Mouse (Mus musculus) cerebellum, postnatal 4 days (tissue): ENCODE measurements around the gene Olfr766-ps1.
A peak's percentile ranks its signal among the peaks of the same experiment; 100 is the strongest.
"Not testable (repeated sequence)": the region's sequence is repeated elsewhere in the genome, so short reads cannot be mapped to it uniquely, and the experiment has no call there.

Source experiments
- DNase-seq, 2 experiments: peaks; one replicate each; pipeline ENCODE4 v3.0.0; 2022; ENCODE audit warnings: low spot score in 2 of 2, mixed read lengths in 1 of 2

The Olfr766-ps1 gene

GRCm38 (mm10) chr10:129068877-129069276, at the start of gene Olfr766-ps1:
Olfr766-ps1 (minus strand) TSS chr10:129068977.
- DNase-seq, result no peak

DNA sequence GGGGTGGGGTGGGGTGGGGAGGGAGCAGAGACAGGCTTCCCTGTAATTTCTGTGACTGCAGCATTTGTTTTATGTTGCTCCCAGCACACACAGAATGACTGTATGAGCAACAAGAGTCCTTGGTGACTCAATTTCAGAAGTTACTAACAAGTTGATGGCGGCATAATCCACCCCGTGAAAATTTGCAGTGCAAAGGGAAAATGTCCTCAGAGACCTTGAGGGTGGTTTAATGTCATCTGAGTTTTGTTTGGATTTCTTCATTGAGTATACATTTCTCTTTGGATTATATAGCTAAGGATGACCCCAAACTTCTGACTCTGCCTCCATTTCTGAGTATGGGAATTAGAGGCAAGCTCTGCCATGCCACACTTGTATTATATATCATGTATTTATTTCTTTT, 49.0 kb upstream of the Olfr766-ps1 start, which contains the start of gene Olfr769:
TSS of gene Olfr769 (minus strand) at position 101 of the 400 bp plus-strand sequence.
- DNase-seq, result no peak

- DNase-seq, result no peak
Measured at GRCm38 (mm10) chr10:129115146-129115545, 46.4 kb upstream of the Olfr766-ps1 start.

- no peak for DNase-seq
Measured at GRCm38 (mm10) chr10:129101231-129101630, 32.5 kb upstream of the Olfr766-ps1 start.

DNA sequence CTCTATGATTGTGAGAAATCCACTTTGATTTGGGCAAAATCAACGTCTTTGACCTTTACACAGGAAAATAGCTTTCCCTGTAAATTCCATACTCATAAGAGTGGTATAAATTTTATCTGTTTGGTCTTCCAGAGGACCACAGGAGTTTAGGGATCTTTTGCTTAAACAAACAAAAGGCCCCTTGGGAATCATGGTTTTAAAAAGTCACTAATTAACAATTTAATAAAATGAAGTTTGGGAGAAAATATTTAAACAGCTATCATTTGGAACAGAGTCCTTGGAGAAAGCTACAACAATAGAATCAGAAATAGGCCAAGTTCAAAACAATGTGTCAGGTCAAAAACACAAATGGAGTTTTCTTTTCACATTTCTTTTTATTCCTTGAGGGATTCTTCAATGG, 30.5 kb upstream of the Olfr766-ps1 start, which contains the start of gene Olfr768:
TSS of gene Olfr768 (minus strand) at position 101 of the 400 bp plus-strand sequence.
- DNase-seq, result no peak

GRCm38 (mm10) chr10:129082810-129083209, 14.0 kb upstream of the Olfr766-ps1 start, which contains the start of gene Olfr767:
Olfr767 (minus strand) TSS chr10:129082910.
- DNase-seq, result not testable (repeated sequence)

GRCm38 (mm10) chr10:129049898-129050297, 18.9 kb downstream of the Olfr766-ps1 start, which contains the start of gene Olfr765:
Olfr765 (minus strand) TSS chr10:129049998.
- not testable (repeated sequence) for DNase-seq

GRCm38 (mm10) chr10:129039796-129040195, 29.0 kb downstream of the Olfr766-ps1 start, which contains the start of gene Olfr764-ps1:
Olfr764-ps1 (minus strand) TSS chr10:129039896.
- no peak for DNase-seq

DNA sequence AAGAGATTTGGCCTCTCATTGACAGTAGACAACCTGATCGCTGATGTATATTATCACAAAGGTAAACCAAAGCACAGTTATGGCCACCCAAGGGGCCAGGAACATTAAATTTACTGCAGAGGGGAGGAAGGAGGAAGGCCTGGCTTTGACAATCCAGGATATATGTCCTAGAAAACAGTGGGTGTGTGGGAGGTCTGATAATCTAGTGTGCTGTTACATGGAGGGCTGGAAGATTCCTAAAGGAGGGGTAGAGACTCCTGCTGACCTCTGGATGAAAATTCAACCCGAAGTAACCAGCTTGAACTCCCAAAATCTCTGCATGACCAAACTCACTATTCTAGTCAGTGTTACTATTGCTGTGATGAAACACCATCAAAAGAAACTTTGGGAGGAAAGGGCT, 40.4 kb downstream of the Olfr766-ps1 start:
- DNase-seq, result no peak

GRCm38 (mm10) chr10:129026018-129026662, 42.6 kb downstream of the Olfr766-ps1 start:
- DNase-seq, result peak; percentile 30 to 68

DNA sequence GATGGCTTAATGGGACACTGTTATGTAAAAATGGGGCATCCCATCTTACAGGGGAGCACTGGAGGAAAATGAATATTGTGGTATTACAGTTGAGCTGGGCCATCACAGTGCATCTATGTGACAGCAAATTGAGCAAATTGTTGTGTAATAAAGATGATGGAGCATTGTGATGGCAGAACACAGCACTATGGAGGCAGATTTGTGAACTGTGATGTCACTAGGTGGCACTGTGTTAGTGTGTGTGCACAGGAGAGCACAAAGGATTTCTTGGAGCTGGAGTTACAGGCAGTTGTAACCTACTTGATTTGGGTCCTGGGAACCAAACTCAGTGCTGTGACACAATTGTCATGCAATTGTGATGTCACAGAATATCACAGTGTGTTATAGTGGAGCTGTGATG, 45.5 kb downstream of the Olfr766-ps1 start:
- DNase-seq, result no peak

DNA sequence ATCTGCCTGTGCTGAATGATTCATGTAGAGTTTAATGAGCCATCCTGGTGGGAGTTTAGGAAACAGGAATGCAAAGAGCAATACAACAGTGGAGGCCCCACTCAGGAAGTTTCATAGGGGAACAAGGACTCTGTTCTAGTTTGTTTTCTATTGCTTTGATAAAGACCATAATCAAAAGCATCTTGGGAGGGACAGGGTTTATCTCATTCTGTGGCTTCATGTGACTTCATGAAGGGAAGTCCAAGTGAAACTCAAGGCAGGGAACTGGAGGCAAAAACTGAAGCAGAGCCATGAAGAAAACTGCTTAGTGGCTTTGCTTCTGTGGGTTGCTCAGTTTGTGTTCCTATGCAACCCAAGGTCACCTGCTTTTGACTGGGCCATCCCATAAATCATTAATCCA, 54.3 kb downstream of the Olfr766-ps1 start:
- no peak for DNase-seq
